Mouse (Mus musculus): ENCODE data around the gene Btbd9.
"Not testable (repeated sequence)": the region's sequence is repeated elsewhere in the genome, so short reads cannot be mapped to it uniquely, and the experiment has no call there.

Btbd9 gene

DNA sequence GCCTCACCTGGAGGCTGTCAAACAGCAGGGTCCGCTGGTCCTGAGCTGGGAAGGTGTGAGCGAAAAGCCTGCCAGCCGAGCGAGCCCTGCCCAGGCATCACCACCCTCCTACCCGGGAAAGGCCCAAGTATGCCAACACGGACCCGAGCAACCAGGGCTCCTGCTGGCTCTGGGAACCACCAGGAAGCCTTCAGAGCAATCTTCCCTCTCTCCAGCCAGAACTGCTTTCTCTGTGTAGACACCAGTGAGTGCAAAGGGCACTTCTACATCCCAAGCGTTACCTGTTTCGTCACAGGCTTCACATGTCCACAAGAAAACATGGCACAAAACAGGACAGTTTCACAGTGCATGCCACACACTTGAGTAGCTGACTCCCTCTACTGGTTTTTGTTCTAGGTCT, 63.3 kb downstream of the Btbd9 start:
- no peak for DNase-seq (ENCODE audit: low read depth, low spot score)

DNA sequence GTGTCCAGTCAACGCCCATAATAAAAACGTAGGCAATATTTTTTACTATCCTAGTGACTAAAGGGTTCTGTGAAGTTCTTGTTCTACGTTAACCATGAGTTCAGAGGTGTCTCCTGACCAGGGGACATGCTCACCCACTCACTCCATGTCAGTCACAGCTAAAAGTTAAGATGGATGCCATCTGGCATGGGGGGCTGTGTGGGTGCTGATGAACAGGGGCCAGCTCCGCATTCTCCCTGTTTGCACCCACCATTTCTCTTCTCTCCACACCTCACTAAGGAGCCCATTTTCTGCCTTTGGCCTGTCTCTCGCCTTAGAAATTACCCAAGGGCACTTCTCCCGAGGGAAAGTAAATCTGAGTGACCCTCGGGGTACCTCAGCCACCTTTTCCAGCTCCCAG, 63.8 kb downstream of the Btbd9 start:
- DNase-seq (ENCODE audit: low read depth, low spot score): no peak

GRCm38 (mm10) chr17:30512007-30512406, 64.3 kb downstream of the Btbd9 start:
- no peak for DNase-seq (ENCODE audit: low read depth, low spot score)

DNA sequence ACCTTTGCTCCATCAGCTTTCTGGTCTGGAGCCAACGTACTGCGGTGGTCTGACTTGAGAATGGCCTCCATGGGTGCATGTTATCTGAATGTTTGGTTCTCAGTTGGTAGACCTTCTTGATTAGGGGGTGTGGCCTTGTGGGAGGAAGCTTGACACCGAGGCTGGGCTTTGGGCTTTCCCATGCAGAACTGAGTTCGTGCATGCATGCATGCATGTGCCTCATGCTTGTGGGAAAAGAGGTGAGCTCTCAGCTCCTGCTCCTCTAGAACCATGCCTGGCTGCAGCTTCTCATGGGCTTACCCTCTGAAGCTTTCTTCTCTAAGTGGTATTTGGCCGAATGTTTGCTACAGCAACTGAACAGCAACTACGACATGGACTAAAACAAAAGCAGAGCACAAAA, 64.9 kb downstream of the Btbd9 start:
- DNase-seq (ENCODE audit: low read depth, low spot score): no peak

- no peak for DNase-seq (ENCODE audit: low read depth, low spot score)
Observed at GRCm38 (mm10) chr17:30510171-30510570, 66.1 kb downstream of the Btbd9 start.

DNA sequence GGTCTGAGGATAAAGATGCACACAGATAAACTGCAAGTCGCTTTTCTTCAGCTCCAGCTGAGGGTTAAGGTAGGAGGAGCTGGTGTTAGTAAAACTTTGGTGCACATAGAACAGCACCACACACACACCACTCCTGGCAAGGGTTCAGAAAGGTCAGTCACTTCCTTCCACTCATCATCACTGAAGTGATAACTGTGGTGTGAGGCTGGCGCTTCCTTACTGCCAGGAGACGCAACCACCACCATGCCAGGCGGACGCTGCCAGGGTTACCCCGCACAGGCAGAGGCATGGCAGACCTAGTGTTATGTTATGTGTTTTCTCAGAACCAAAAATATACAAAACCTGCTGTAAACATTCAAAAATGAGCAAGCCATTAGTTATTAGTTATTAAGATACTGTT, 66.6 kb downstream of the Btbd9 start:
- no peak for DNase-seq (ENCODE audit: low read depth, low spot score)

GRCm38 (mm10) chr17:30507636-30508576, 68.4 kb downstream of the Btbd9 start:
- no peak for DNase-seq (ENCODE audit: low read depth, low spot score)

DNA sequence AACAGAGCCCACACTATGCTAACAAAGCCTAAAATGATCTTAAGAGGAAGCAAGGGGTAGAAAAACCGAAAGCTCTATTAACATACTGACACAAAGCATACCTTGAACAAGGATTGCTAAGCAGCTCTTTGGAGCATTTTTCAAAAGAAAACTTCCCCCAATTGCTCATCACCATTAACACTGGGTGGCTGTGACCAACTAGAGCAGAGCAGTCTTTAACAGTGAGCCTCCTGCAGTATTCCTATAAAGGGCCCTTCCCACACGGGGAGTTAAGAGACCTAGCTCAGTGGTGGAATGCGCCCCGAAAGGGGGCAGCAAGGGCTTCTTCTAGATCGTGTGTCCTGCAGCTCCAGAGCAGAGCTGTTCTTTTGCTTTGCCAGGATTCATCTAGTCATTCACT, 69.4 kb downstream of the Btbd9 start:
- DNase-seq (ENCODE audit: low read depth, low spot score): no peak

GRCm38 (mm10) chr17:30499541-30499940, 76.7 kb downstream of the Btbd9 start:
- DNase-seq (ENCODE audit: low read depth, low spot score): not testable (repeated sequence)

DNA sequence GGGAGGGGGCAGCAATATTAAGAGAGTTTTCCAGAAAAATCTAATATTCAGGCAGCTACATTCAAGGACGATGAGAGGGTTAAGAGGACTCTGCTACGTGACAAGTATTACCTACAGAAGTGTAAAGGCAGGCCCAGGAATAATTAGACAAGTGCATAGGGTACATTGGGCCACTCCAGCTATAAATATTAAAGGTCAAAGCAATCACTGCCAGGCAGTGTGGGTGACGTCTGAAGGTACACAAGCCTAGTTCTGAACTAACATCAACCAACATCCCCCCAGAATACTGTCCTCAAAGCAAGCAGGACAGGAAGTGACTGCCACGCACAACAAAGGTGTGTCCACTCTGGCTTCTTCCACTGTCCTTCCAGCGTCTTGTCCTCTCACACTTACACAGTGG, 77.5 kb downstream of the Btbd9 start:
- DNase-seq (ENCODE audit: low read depth, low spot score): no peak

DNA sequence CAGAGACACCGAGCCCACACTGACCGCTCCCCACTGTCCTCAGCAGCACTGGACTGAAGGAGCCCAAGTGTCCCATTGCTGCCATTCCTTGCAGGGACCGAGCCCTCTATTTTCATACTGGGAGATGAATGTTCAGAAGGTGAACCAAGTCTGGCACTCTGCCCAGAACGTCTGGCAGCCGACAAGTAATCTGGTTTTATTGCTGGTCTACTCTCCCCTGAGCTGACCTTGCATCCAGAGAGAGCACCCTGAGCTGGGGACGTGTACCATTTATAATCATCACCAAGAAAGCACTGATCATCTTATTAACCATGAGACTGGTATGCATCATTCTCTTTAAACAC, 77.9 kb downstream of the Btbd9 start:
- peak; percentile 17 for DNase-seq (ENCODE audit: low read depth, low spot score)

DNA sequence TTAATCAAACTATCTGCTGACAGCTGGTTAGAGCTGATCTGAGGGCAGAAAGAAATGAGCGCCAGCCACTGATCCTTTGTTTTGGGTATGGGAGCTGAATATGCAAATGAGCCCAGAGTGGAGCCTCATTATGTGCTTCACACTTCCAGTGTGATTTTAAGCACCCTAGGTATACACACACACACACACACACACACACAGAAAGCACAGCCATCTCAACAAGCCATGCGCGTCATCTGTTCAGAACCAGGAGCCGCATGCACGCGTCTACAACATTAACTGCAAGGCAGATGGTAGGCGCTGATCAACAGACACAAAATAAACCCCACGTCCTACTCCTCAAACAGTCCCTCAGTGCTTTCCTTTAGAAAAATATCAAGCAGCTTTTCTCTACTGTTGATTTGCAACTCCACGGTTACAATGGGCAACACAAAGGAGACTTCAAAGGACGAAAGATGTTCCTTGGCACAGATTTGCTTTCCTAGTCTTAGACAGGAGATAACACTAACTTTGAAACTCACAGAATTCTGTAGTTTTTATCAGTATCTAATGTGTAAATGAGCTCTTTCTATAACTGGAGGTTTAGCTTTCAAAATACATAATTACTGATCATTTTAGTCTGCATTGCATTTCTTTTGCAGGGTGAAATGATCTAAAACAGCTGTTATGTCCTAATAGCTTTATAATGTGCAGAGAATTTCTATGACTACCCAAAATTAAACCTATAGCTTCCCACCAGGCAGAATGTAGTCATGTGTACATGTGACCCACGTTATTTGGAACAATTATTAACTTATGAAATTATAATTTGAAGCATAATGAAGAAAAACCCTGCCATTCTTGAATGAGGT, 78.5 kb downstream of the Btbd9 start:
- no peak for DNase-seq (ENCODE audit: low read depth, low spot score)

DNA sequence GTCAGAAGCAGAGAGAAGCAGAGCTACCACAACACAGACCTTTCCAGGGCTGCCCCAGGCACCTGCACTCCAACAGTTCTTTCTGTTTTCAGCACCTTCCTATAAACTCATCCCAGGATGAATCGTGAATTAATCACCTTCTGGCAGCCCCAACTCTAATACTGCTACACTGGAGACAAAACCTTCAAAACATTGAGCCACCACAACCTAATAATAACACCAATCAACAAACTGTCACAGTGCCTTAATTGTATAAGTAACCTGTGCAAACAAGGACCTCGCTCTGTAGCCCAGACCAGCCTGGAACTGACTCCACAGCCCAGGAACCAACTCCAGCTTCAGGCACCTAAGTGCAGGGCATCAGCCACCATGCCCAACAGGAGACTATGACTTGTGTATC, 80.7 kb downstream of the Btbd9 start:
- DNase-seq (ENCODE audit: low read depth, low spot score): no peak

GRCm38 (mm10) chr17:30495154-30495553, 81.1 kb downstream of the Btbd9 start:
- DNase-seq (ENCODE audit: low read depth, low spot score): no peak

- DNase-seq (ENCODE audit: low read depth, low spot score): no peak
Observed at GRCm38 (mm10) chr17:30493481-30493880, 82.8 kb downstream of the Btbd9 start.

DNA sequence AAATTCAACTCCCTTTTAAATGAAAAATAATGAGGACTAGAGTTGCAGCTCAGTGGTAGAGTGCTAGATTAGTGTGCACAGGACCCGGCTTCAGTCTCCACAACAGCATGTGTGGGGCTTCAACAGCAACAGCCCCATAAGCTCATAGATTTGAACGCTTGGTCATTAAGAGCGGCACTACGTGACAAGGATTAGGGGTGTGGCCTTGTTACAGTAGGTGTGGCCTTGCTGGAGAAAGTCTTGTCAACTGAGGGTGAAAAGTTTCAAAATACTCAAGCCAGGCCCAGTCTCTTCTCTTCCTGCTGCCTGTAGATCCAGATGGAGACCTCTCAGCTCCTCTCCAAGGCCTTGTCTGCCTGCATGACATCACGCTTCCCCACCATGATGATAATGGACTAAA, 84.1 kb downstream of the Btbd9 start:
- no peak for DNase-seq (ENCODE audit: low read depth, low spot score)

GRCm38 (mm10) chr17:30491601-30492000, 84.7 kb downstream of the Btbd9 start:
- no peak for DNase-seq (ENCODE audit: low read depth, low spot score)

GRCm38 (mm10) chr17:30490601-30491000, 85.7 kb downstream of the Btbd9 start:
- DNase-seq (ENCODE audit: low read depth, low spot score): no peak

- DNase-seq (ENCODE audit: low read depth, low spot score): no peak
Observed at GRCm38 (mm10) chr17:30490086-30490485, 86.2 kb downstream of the Btbd9 start.

DNA sequence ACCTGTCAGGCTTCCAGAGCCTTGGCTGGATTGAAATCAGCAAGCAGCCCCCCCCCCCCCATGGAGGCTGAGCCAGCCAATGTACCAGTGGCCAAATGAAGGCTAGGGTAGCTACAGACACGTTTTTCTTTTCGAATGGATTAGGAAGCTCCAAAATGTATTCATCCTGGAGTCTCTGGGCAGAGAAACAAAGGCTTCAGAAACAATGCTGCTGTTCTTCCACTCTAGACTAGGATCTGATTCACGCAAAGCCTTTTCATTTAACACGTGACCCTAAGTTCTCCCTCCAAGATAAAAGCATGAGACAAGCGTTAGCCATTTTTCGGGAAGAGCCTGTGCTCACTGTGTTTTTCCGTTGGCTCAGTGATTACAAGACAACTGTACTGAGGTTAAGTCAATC, 86.7 kb downstream of the Btbd9 start:
- no peak for DNase-seq (ENCODE audit: low read depth, low spot score)

GRCm38 (mm10) chr17:30487695-30488094, 88.6 kb downstream of the Btbd9 start:
- DNase-seq (ENCODE audit: low read depth, low spot score): no peak

DNA sequence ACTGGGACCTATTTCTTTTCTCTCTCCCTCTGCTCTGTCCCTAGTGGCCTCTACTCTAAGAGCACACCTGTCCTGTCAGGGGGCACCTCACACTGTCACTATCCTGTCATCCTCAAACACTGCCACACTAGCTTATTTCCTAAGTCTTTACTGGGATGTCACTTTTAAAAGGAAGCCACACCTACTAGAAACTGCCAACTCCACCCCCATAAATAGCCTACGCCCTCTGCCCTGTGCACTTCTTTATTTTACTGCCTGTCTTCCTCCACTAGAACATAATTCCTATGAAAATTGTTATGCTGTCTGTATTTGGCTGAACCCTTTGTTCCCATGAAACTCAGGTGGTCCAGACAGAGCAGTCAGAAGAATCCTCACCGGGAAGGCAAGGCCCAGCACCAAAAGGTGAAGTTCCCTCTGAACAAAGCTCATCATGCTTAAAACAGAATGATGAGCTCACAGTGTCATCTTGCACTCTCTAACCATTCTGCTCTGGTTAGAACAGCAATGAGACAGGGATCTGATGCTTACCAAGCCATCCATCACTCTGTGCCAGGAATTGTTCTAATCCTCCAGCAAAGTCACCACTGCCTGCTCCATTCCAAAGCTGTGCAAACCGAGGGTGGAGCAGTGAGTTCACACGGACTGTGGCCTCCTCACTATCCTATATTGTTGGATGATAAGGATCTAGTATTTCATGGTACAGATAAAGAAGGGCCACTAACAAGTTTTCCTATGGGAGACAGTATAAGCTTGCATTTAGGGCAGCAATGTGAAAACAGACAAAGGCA, 91.0 kb downstream of the Btbd9 start:
- DNase-seq (ENCODE audit: low read depth, low spot score): no peak

Data from retina, postnatal 7 days (tissue).